Mouse (Mus musculus) bone marrow, adult 2 months (tissue): Measurements from ENCODE around the gene A630076J17Rik.

Source experiments
- CTCF ChIP-seq: fragments of 200-500 bp; IDR thresholded peaks from 2 replicates; pipeline ENCODE4 v1.5.1; 2011; ENCODE audit warnings: low read length, control low read depth; ENCODE audit not compliant: control insufficient read depth, insufficient read depth
- POLR2A ChIP-seq: fragments of 200-500 bp; IDR thresholded peaks from 2 replicates; pipeline ENCODE4 v1.6.1; 2011; ENCODE audit warnings: low read depth, mild to moderate bottlenecking, control low read depth, low read length, borderline replicate concordance; ENCODE audit not compliant: control insufficient read depth

- TF ChIP-seq CTCF (no peak), POLR2A (no peak)
Measured at GRCm38 (mm10) chr3:107255992-107256391, 25.6 kb downstream of the A630076J17Rik start.
